Mouse (Mus musculus) heart, embryonic 12.5 days (tissue): ENCODE measurements around the gene Col6a3. TPM values are rescaled to one million over a fixed set of nuclear protein-coding genes. Genes with fewer than 3 reads are reported as not detected.

Source experiments
- ATAC-seq: fragments of 200-750 bp; cut with Nextera tagmentation; 2 replicates; pipeline ENCODE4 v1.8.0; 2017; ENCODE audit warnings: moderate TSS enrichment, moderate library complexity; ENCODE audit not compliant: insufficient number of reproducible peaks, low FRiP score
- H3K27ac ChIP-seq: fragments of 300-500 bp; sonication (generic); 2 replicates; pipeline ENCODE4 v1.5.1; 2016; ENCODE audit warnings: mild to moderate bottlenecking, moderate library complexity; ENCODE audit not compliant: poor library complexity, severe bottlenecking
- H3K27me3 ChIP-seq: fragments of 300-500 bp; sonication (generic); replicated peaks from 2 replicates; pipeline ENCODE4 v1.6.1; 2016; ENCODE audit warnings: mild to moderate bottlenecking, moderate library complexity
- H3K36me3 ChIP-seq: fragments of 300-500 bp; sonication (generic); 2 replicates; pipeline ENCODE4 v1.6.1; 2016; ENCODE audit warnings: mild to moderate bottlenecking, moderate library complexity
- H3K4me1 ChIP-seq: fragments of 300-500 bp; sonication (generic); replicated peaks from 2 replicates; pipeline ENCODE4 v1.6.1; 2016; ENCODE audit warnings: mild to moderate bottlenecking
- H3K4me2 ChIP-seq: fragments of 300-500 bp; sonication (generic); 2 replicates; pipeline ENCODE4 v1.6.1; 2016; ENCODE audit warnings: mild to moderate bottlenecking, moderate library complexity
- H3K4me3 ChIP-seq: fragments of 300-500 bp; sonication (generic); 2 replicates; pipeline ENCODE4 v1.5.1; 2016; ENCODE audit warnings: mild to moderate bottlenecking
- H3K9ac ChIP-seq: fragments of 300-500 bp; sonication (generic); 2 replicates; pipeline ENCODE4 v1.6.1; 2016; ENCODE audit warnings: mild to moderate bottlenecking, moderate library complexity
- H3K9me3 ChIP-seq: fragments of 300-500 bp; sonication (generic); replicated peaks from 2 replicates; pipeline ENCODE4 v1.6.1; 2016; ENCODE audit warnings: mild to moderate bottlenecking, moderate library complexity
- WGBS: fragments of 180-500 bp; shearing (Covaris S2); methylation state at CpG from one replicate; pipeline ENCODE4 v1.1.7; 2016; 5-methylcytosine and 5-hydroxymethylcytosine counted together
- polyA plus RNA-seq: library from polyadenylated mRNA; unstranded; fragments of >200 nt; fragmentation: Nextera tagmentation; extraction: Ambion mirVana; gene quantifications from 2 replicates; pipeline ENCODE4 v1.2.1, GENCODE M21; 2016

Col6a3 gene
- polyA plus RNA-seq, 1 experiment from 2014 or later = 10.5 TPM

- Histone ChIP-seq H3K27ac (peak overlapping the region; percentile 18; the same call in 1 of the 2 replicates), H3K27me3 (0 out of 2 replicates have a peak, but pooled peaks cover 10% of the 10 kb centered on the region), H3K36me3 (no peaks in the 10 kb centered on the region), H3K4me1 (peaks cover 18% of the 10 kb centered on the region), H3K4me2 (peak overlapping the region; percentile 51), H3K9me3 (no peaks in the 10 kb centered on the region), H3K9ac (peak overlapping the region; percentile 23; the same call in 1 of the 2 replicates), H3K4me3 (peak overlapping the region; percentile 25)
- ATAC-seq = no peak
- 75% methylated on average over 9 of the region's 9 CpGs for WGBS
Observed at GRCm38 (mm10) chr1:90842789-90843587, 783 bp downstream of the Col6a3 start.

- Histone ChIP-seq H3K36me3 (no peaks in the 10 kb centered on the region), H3K4me1 (peaks cover 39% of the 10 kb centered on the region), H3K27ac (no peak overlapping the region), H3K9me3 (no peaks in the 10 kb centered on the region), H3K4me2 (no peak overlapping the region), H3K9ac (no peak overlapping the region), H3K4me3 (no peak overlapping the region), H3K27me3 (0 out of 2 replicates have a peak, but pooled peaks cover 10% of the 10 kb centered on the region)
- ATAC-seq = no peak
- WGBS = 8% methylated on average over 4 of the region's 4 CpGs
Observed at GRCm38 (mm10) chr1:90840250-90840649, 3.5 kb downstream of the Col6a3 start.

GRCm38 (mm10) chr1:90838657-90839056 lies 5.1 kb downstream of the Col6a3 start:
- peak overlapping the region; percentile 30; the same call in 1 of the 2 replicates for H3K4me2 ChIP-seq
- H3K4me1 ChIP-seq = peaks cover 39% of the 10 kb centered on the region
- 0 out of 2 replicates have a peak, but pooled peaks cover 10% of the 10 kb centered on the region for H3K27me3 ChIP-seq
- H3K9ac ChIP-seq = no peak overlapping the region
- H3K27ac ChIP-seq = peak overlapping the region; percentile 34; the same call in 1 of the 2 replicates
- no peaks in the 10 kb centered on the region for H3K36me3 ChIP-seq
- no peak overlapping the region for H3K4me3 ChIP-seq
- ATAC-seq = no peak
- no peaks in the 10 kb centered on the region for H3K9me3 ChIP-seq
- 56% methylated on average over 4 of the region's 4 CpGs for WGBS

GRCm38 (mm10) chr1:90838221-90838620 lies 5.5 kb downstream of the Col6a3 start:
- H3K9me3 ChIP-seq = no peaks in the 10 kb centered on the region
- H3K4me1 ChIP-seq = peaks cover 39% of the 10 kb centered on the region
- peak overlapping the region; percentile 34 for H3K27ac ChIP-seq
- H3K9ac ChIP-seq = no peak overlapping the region
- WGBS = 41% methylated on average over 12 of the region's 12 CpGs
- no peak overlapping the region for H3K4me3 ChIP-seq
- 0 out of 2 replicates have a peak, but pooled peaks cover 10% of the 10 kb centered on the region for H3K27me3 ChIP-seq
- H3K4me2 ChIP-seq = peak overlapping the region; percentile 30; the same call in 1 of the 2 replicates
- no peak for ATAC-seq
- H3K36me3 ChIP-seq = no peaks in the 10 kb centered on the region

- Histone ChIP-seq H3K9ac (no peak overlapping the region), H3K36me3 (no peaks in the 10 kb centered on the region), H3K4me2 (no peak overlapping the region), H3K27me3 (0 out of 2 replicates have a peak, but pooled peaks cover under 1% of the 10 kb centered on the region), H3K4me1 (peaks cover 34% of the 10 kb centered on the region), H3K4me3 (no peak overlapping the region), H3K9me3 (no peaks in the 10 kb centered on the region), H3K27ac (no peak overlapping the region)
- no peak for ATAC-seq
- WGBS = 54% methylated on average over 5 of the region's 5 CpGs
Observed at GRCm38 (mm10) chr1:90836178-90836740, 7.5 kb downstream of the Col6a3 start.

- 62% methylated on average over 6 of the region's 6 CpGs for WGBS
- no peak for ATAC-seq
- no peaks in the 10 kb centered on the region for H3K36me3 ChIP-seq
Observed at GRCm38 (mm10) chr1:90834701-90835100, 9.1 kb downstream of the Col6a3 start.

GRCm38 (mm10) chr1:90830006-90830405 lies 13.8 kb downstream of the Col6a3 start:
- no peaks in the 10 kb centered on the region for H3K9me3 ChIP-seq
- no peak overlapping the region for H3K4me3 ChIP-seq
- H3K27me3 ChIP-seq = 0 out of 2 replicates have a peak, but pooled peaks cover 9% of the 10 kb centered on the region
- H3K36me3 ChIP-seq = no peaks in the 10 kb centered on the region
- H3K4me2 ChIP-seq = no peak overlapping the region
- no peak for ATAC-seq
- H3K4me1 ChIP-seq = no peaks in the 10 kb centered on the region
- no peak overlapping the region for H3K27ac ChIP-seq
- no peak overlapping the region for H3K9ac ChIP-seq
- WGBS = 50% methylated on average over 6 of the region's 6 CpGs

More at GRCm38 (mm10) chr1:90834701-90835100, 9.1 kb downstream of the Col6a3 start:
- Histone ChIP-seq H3K9me3 (no peaks in the 10 kb centered on the region), H3K4me1 (peaks cover 31% of the 10 kb centered on the region), H3K27me3 (no peaks in the 10 kb centered on the region), H3K27ac (no peak overlapping the region), H3K4me2 (no peak overlapping the region), H3K4me3 (no peak overlapping the region), H3K9ac (no peak overlapping the region)

GRCm38 (mm10) chr1:90813226-90813625 lies 30.5 kb downstream of the Col6a3 start:
- Histone ChIP-seq H3K27ac (no peak overlapping the region), H3K4me3 (no peak overlapping the region), H3K4me2 (no peak overlapping the region), H3K27me3 (peaks cover 12% of the 10 kb centered on the region), H3K9ac (no peak overlapping the region), H3K36me3 (no peaks in the 10 kb centered on the region), H3K9me3 (no peaks in the 10 kb centered on the region), H3K4me1 (no peaks in the 10 kb centered on the region)
- 89% methylated on average over 15 of the region's 15 CpGs for WGBS
- no peak for ATAC-seq

- Histone ChIP-seq H3K27ac (no peak overlapping the region), H3K4me1 (no peaks in the 10 kb centered on the region), H3K9ac (no peak overlapping the region), H3K4me3 (no peak overlapping the region), H3K27me3 (peaks cover 11% of the 10 kb centered on the region; the same call in 1 of the 2 replicates), H3K9me3 (peaks cover 5% of the 10 kb centered on the region; the same call in 1 of the 2 replicates), H3K4me2 (no peak overlapping the region), H3K36me3 (no peaks in the 10 kb centered on the region)
- no peak for ATAC-seq
- 70% methylated on average over 9 of the region's 9 CpGs for WGBS
Observed at GRCm38 (mm10) chr1:90808930-90809329, 34.8 kb downstream of the Col6a3 start.

GRCm38 (mm10) chr1:90803104-90803503 lies 40.7 kb downstream of the Col6a3 start:
- ATAC-seq = no peak
- H3K9me3 ChIP-seq = peaks cover 11% of the 10 kb centered on the region; the same call in 1 of the 2 replicates
- H3K27me3 ChIP-seq = 0 out of 2 replicates have a peak, but pooled peaks cover under 1% of the 10 kb centered on the region
- H3K27ac ChIP-seq = no peak overlapping the region
- no peak overlapping the region for H3K4me3 ChIP-seq
- H3K36me3 ChIP-seq = no peaks in the 10 kb centered on the region
- no peak overlapping the region for H3K9ac ChIP-seq
- WGBS = 82% methylated on average over 4 of the region's 4 CpGs
- no peak overlapping the region for H3K4me2 ChIP-seq
- no peaks in the 10 kb centered on the region; the same call in 1 of the 2 replicates for H3K4me1 ChIP-seq

GRCm38 (mm10) chr1:90801067-90801466 lies 42.7 kb downstream of the Col6a3 start:
- peaks cover 11% of the 10 kb centered on the region; the same call in 1 of the 2 replicates for H3K9me3 ChIP-seq
- no peak for ATAC-seq
- no peak overlapping the region for H3K9ac ChIP-seq
- peaks cover 10% of the 10 kb centered on the region; the same call in 1 of the 2 replicates for H3K4me1 ChIP-seq
- H3K27ac ChIP-seq = no peak overlapping the region
- H3K4me2 ChIP-seq = no peak overlapping the region
- H3K27me3 ChIP-seq = no peaks in the 10 kb centered on the region
- no peak overlapping the region for H3K4me3 ChIP-seq
- no peaks in the 10 kb centered on the region for H3K36me3 ChIP-seq
- WGBS = 53% methylated on average over 13 of the region's 13 CpGs
